Mouse (Mus musculus) small intestine, adult 2 months (tissue): ENCODE data around the gene Zfp658.

ENCODE experiments used
- CTCF ChIP-seq: fragments of 200-500 bp; IDR thresholded peaks from 2 replicates; pipeline ENCODE4 v1.5.1; 2012; ENCODE audit warnings: low read depth, mild to moderate bottlenecking, control low read depth, inconsistent platforms, low read length, moderate library complexity, mixed read lengths; ENCODE audit not compliant: insufficient replicate concordance, insufficient read length; ENCODE audit errors: extremely low read depth
- POLR2A ChIP-seq: fragments of 200-500 bp; IDR thresholded peaks from 2 replicates; pipeline ENCODE4 v1.6.1; 2012; ENCODE audit warnings: low read depth, mild to moderate bottlenecking, control low read depth, inconsistent platforms, low read length, moderate library complexity

- TF ChIP-seq CTCF: no peak
- TF ChIP-seq POLR2A: no peak
Observed at GRCm38 (mm10) chr7:43555351-43555750, 6.7 kb upstream of the Zfp658 start.
